Mouse (Mus musculus) limb, embryonic 11.5 days (tissue): ENCODE results near the gene Fam184a. TPM values are rescaled to one million over a fixed set of nuclear protein-coding genes. Genes with fewer than 3 reads are reported as not detected.

Experiments used
- polyA plus RNA-seq: library from polyadenylated mRNA; unstranded; fragments of >200 nt; fragmentation: Nextera tagmentation; extraction: Ambion mirVana; gene quantifications from 2 replicates; pipeline ENCODE4 v1.2.1, GENCODE M21; 2014

The Fam184a gene
- polyA plus RNA-seq, 1 experiment from 2014 or later: 5.7 TPM

Other genes with a start within 250 kb of the Fam184a start
- gene Asf1a, start 154.4 kb downstream of the Fam184a start, polyA plus RNA-seq: 168 and 169 TPM in 2 replicates
- gene Mcm9, start 120.7 kb downstream of the Fam184a start, polyA plus RNA-seq: 16.0 and 17.1 TPM in 2 replicates